ENCODE assay signal across 11 mouse cellular contexts in the genomic region with DNA sequence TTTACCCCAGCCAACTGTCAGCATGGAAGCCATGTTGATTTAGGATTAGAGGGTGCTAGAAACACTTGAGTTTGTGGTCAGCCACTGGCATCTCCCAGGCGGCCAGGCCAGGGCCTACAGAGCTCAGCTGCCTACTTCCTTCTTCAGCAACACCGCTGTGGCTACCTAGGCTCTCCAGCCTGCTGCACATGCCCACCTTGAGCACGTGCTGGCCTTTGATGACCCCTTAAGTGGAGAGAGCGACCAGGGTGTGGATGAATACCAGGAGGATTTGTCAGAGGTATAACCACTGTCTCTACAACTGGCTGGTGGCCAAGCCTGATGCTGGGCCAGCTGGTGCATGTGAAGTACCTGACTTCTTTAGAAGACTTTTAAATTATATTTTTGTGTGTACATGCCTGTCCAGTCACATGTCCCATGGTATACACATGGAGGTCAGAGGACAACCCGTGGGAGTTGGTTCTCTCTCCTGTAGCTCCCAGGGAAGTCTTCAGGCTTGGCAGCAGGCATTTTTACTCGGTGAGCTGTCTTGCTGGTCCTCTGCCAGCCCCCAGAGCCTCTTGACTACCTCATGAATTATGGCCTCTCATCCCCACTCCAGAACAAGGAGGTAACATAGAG. TPM values are rescaled to one million over a fixed set of nuclear protein-coding genes. Genes with fewer than 3 reads are reported as not detected.
DNase-seq lines count a peak whose midpoint lies in the region.
"Had no signal": no experiment of that assay in that cellular context is flagged by ENCODE, and none has a peak within 500 bp of the region (broad histone marks: within the 10 kb centered on the region; RNA-seq: fewer than 3 reads in every experiment).

No protein-coding gene starts in this region.

- peak; percentile 59 for DNase-seq in urinary bladder, postnatal 25 days (ENCODE audit: low spot score)
- no peak for DNase-seq in urinary bladder, postnatal 10 days (ENCODE audit: low spot score)
- peak; percentile 77 for DNase-seq in adrenal gland, postnatal 14 days
- DNase-seq in lung, postnatal 14 days = peak; percentile 71
- no peak for DNase-seq in gastrocnemius, adult 8-10 months (ENCODE audit: low spot score in 2 of 2)
- DNase-seq in layer of hippocampus, adult 9-11 months = no peak
- no peak for DNase-seq in heart, postnatal 36 days
- DNase-seq: cerebellum, postnatal 14 days; liver; thymus, adult 18-20 months had no signal

- intact Hi-C loops in heart, postnatal 36 days (cut with DNase I) = no loop called here

RNA-seq across cellular contexts. Expression of gene Mcat, which starts 11.3 kb away (rescaled TPM):
- 34.6 and 41.1 TPM in 2 replicates for total RNA-seq in adrenal gland, postnatal 14 days (2021)
- 10 to 100 TPM; 21.9 to 25.0 (median 23.2) TPM for total RNA-seq in gastrocnemius, adult 8-10 months (2022)
- total RNA-seq in heart, postnatal 36 days (2021) = 10 to 100 TPM; 37.8 to 39.3 TPM

RNA-seq across cellular contexts. Expression of gene Tspo, which starts 11.4 kb away (rescaled TPM):
- 344 and 362 TPM in 2 replicates for total RNA-seq in adrenal gland, postnatal 14 days (2021)
- 10 to 100 TPM; 25.3 to 34.8 (median 30.5) TPM for total RNA-seq in gastrocnemius, adult 8-10 months (2022)
- 10 to 100 TPM; 60.2 to 68.3 TPM for total RNA-seq in heart, postnatal 36 days (2021)

RNA-seq across cellular contexts. Expression of gene Ttll12, which starts 20.1 kb away (rescaled TPM):
- total RNA-seq in adrenal gland, postnatal 14 days (2021) = 22.3 and 22.6 TPM in 2 replicates
- 1 to 10 TPM; 3.4 to 5.0 (median 4.2) TPM for total RNA-seq in gastrocnemius, adult 8-10 months (2022)
- total RNA-seq in heart, postnatal 36 days (2021) = 1 to 10 TPM; 5.6 to 6.5 TPM

RNA-seq across cellular contexts. Expression of gene Bik, which starts 48.2 kb away (rescaled TPM):
- 7.1 and 8.4 TPM in 2 replicates for total RNA-seq in adrenal gland, postnatal 14 days (2021)
- 1 to 10 TPM; 1.1 to 2.5 (median 2.1) TPM for total RNA-seq in gastrocnemius, adult 8-10 months (2022)
- 10 to 100 TPM; 11.6 to 13.1 TPM for total RNA-seq in heart, postnatal 36 days (2021)
- total RNA-seq: hematopoietic stem cell, adult 5-6 weeks had no signal

Comparison
In these comparisons a context has a peak if more than half of its experiments do, and no peak if none do; other contexts are left out.
1. DNase-seq: peak in urinary bladder, postnatal 25 days (single experiment), adrenal gland, postnatal 14 days (single experiment) and lung, postnatal 14 days (single experiment); none in urinary bladder, postnatal 10 days (single experiment), gastrocnemius, adult 8-10 months (0 of 2), layer of hippocampus, adult 9-11 months (single experiment) and heart, postnatal 36 days (0 of 2).